Mouse (Mus musculus): Measurements from ENCODE around the gene Olr1. TPM values are rescaled to one million over a fixed set of nuclear protein-coding genes. Genes with fewer than 3 reads are reported as not detected.

The Olr1 gene
- polyA plus RNA-seq (2015; fragmentation: Nextera tagmentation; extraction: Ambion mirVana) = 0.07 and 0.13 TPM in 2 replicates

- no peak for ATAC-seq
- Histone ChIP-seq H3K9me3 (ENCODE audit: control insufficient read depth) (no peaks in the 10 kb centered on the region), H3K4me2 (replicated peaks; ENCODE audit: low read depth) (no peak within 1 kb of the TSS), H3K27me3 (replicated peaks; ENCODE audit: control insufficient read depth, insufficient read depth, low read length) (no peaks in the 10 kb centered on the region), H3K4me3 (ENCODE audit: low read depth, low read length) (no peak within 1 kb of the TSS), H3K27ac (ENCODE audit: low read depth, low read length) (no peak within 1 kb of the TSS), H3K4me1 (replicated peaks; ENCODE audit: control insufficient read depth, insufficient read depth, low read length) (no peaks in the 10 kb centered on the region), H3K36me3 (ENCODE audit: control insufficient read depth, insufficient read depth) (no peaks in the 10 kb centered on the region), H3K9ac (ENCODE audit: low read depth, low read length) (no peak within 1 kb of the TSS)
- WGBS = 66% methylated on average over 9 of the region's 9 CpGs
- TF ChIP-seq CTCF (IDR thresholded peaks at IDR 0.05; ENCODE audit: low read depth) = no peak
Observed at GRCm38 (mm10) chr6:129507024-129507423, at the start of gene Olr1. Olr1 (minus strand) TSS chr6:129507165.

DNA sequence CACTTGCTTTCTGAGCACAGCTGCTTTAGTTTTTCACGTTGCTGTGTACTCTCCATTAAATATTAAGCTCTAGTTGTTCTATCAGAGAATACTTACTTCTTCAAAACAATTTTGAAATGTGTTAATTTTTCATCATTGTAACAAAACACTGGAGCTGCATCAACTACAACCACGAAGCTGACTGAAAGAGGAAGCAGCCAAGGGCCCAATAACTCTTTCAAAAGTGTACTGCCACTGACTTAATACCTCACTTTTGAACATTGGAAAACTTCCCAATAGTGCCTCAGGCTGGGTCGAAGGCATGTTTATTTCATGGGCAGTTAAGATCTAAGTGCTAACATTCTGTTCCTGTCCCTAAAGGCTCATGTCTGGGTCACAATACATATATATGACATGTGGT lies 41.0 kb upstream of the Olr1 start:
- H3K4me2 ChIP-seq (replicated peaks; ENCODE audit: low read depth) = no peak overlapping the region
- no peak overlapping the region for H3K27ac ChIP-seq (ENCODE audit: low read depth, low read length)
- H3K4me1 ChIP-seq (replicated peaks; ENCODE audit: control insufficient read depth, insufficient read depth, low read length) = no peaks in the 10 kb centered on the region
- no peak for ATAC-seq
- no peaks in the 10 kb centered on the region for H3K9me3 ChIP-seq (ENCODE audit: control insufficient read depth)
- H3K36me3 ChIP-seq (ENCODE audit: control insufficient read depth, insufficient read depth) = 0 out of 2 replicates have a peak, but pooled peaks cover under 1% of the 10 kb centered on the region
- no peak overlapping the region for H3K4me3 ChIP-seq (ENCODE audit: low read depth, low read length)
- H3K27me3 ChIP-seq (replicated peaks; ENCODE audit: control insufficient read depth, insufficient read depth, low read length) = no peaks in the 10 kb centered on the region
- no peak overlapping the region for H3K9ac ChIP-seq (ENCODE audit: low read depth, low read length)
- TF ChIP-seq CTCF (IDR thresholded peaks at IDR 0.05; ENCODE audit: low read depth) = no peak
- 60% methylated on average over 3 of the region's 3 CpGs for WGBS

DNA sequence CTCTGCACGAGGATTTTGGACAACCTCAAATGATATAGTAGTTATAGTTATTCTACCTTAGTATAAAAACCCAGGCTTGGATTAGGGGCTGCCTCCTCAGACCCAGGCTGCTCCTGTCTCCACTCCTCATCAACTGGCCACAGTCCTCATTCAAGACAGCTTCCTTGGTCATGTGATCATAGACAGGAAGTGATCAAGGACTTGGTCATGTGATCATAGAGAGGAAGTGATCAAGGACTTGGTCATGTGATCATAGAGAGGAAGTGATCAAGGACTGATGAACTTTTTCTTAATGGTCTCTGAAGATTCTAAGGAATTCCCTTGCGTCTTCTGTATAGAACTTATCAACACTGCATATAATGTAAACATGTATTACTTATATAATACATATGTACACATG lies 40.3 kb upstream of the Olr1 start:
- no peak overlapping the region for H3K9ac ChIP-seq (ENCODE audit: low read depth, low read length)
- no peak overlapping the region for H3K4me3 ChIP-seq (ENCODE audit: low read depth, low read length)
- no peak for TF ChIP-seq CTCF (IDR thresholded peaks at IDR 0.05; ENCODE audit: low read depth)
- no peak overlapping the region for H3K4me2 ChIP-seq (replicated peaks; ENCODE audit: low read depth)
- WGBS = 79% methylated on average over 2 of the region's 2 CpGs
- H3K27ac ChIP-seq (ENCODE audit: low read depth, low read length) = no peak overlapping the region
- no peak for ATAC-seq
- H3K9me3 ChIP-seq (ENCODE audit: control insufficient read depth) = no peaks in the 10 kb centered on the region
- H3K36me3 ChIP-seq (ENCODE audit: control insufficient read depth, insufficient read depth) = 0 out of 2 replicates have a peak, but pooled peaks cover 7% of the 10 kb centered on the region
- H3K27me3 ChIP-seq (replicated peaks; ENCODE audit: control insufficient read depth, insufficient read depth, low read length) = no peaks in the 10 kb centered on the region
- H3K4me1 ChIP-seq (replicated peaks; ENCODE audit: control insufficient read depth, insufficient read depth, low read length) = no peaks in the 10 kb centered on the region

DNA sequence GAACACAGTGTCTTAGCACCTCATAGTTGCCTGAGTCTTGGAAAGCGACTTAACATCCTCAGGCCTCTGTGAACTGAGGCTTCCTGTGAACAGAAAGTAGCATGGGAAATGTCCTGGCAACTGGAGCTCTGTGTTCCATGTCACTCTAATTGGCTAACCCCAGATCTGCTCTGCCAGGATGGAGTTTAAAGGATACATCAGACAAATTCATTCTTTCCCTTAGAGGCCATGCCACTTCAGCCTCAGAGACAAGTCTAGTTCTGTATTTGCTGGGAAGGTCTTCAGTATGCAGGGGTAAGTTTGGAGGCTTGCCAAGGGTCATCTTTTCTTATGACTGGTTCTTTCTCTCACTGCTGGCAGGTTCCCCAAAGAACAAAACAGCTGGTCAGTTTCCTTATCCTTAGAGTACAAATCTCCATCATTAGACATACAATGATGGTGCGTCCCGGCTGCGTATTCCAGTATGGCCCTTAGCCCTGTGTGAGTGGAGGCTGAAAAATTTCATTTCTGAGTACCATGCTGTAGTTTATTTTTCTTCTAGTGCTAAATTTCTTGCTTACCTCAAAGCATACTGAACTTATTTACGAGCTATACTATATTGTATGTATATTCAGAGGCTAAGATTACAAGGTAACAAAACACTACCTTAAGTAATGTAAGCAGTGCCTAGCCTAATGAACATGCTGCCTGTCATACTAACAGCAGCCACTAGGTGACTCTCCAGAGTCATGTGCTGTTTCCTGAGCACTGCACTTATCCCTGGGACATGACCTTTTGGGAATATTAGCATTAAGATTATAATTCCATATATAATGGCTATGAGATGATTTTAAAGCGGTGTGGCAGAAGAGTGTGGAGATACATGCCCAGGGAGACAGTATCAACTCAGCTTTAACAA lies 37.0 kb upstream of the Olr1 start:
- no peaks in the 10 kb centered on the region for H3K4me1 ChIP-seq (replicated peaks; ENCODE audit: control insufficient read depth, insufficient read depth, low read length)
- H3K4me3 ChIP-seq (ENCODE audit: low read depth, low read length) = no peak overlapping the region
- no peak overlapping the region for H3K9ac ChIP-seq (ENCODE audit: low read depth, low read length)
- peak; percentile 47; the same call in 1 of the 2 replicates for ATAC-seq
- 55% methylated on average over 6 of the region's 6 CpGs for WGBS
- H3K36me3 ChIP-seq (ENCODE audit: control insufficient read depth, insufficient read depth) = peaks cover 39% of the 10 kb centered on the region
- no peak overlapping the region for H3K4me2 ChIP-seq (replicated peaks; ENCODE audit: low read depth)
- no peak overlapping the region for H3K27ac ChIP-seq (ENCODE audit: low read depth, low read length)
- H3K27me3 ChIP-seq (replicated peaks; ENCODE audit: control insufficient read depth, insufficient read depth, low read length) = no peaks in the 10 kb centered on the region
- no peaks in the 10 kb centered on the region for H3K9me3 ChIP-seq (ENCODE audit: control insufficient read depth)
- peak; percentile 95 for TF ChIP-seq CTCF (IDR thresholded peaks at IDR 0.05; ENCODE audit: low read depth)

- no peak overlapping the region for H3K9ac ChIP-seq (ENCODE audit: low read depth, low read length)
- 91% methylated on average over 3 of the region's 3 CpGs for WGBS
- H3K9me3 ChIP-seq (ENCODE audit: control insufficient read depth) = no peaks in the 10 kb centered on the region
- peaks cover 45% of the 10 kb centered on the region for H3K36me3 ChIP-seq (ENCODE audit: control insufficient read depth, insufficient read depth)
- no peak for TF ChIP-seq CTCF (IDR thresholded peaks at IDR 0.05; ENCODE audit: low read depth)
- no peaks in the 10 kb centered on the region for H3K27me3 ChIP-seq (replicated peaks; ENCODE audit: control insufficient read depth, insufficient read depth, low read length)
- H3K27ac ChIP-seq (ENCODE audit: low read depth, low read length) = no peak overlapping the region
- no peak overlapping the region for H3K4me3 ChIP-seq (ENCODE audit: low read depth, low read length)
- no peak for ATAC-seq
- H3K4me2 ChIP-seq (replicated peaks; ENCODE audit: low read depth) = no peak overlapping the region
- H3K4me1 ChIP-seq (replicated peaks; ENCODE audit: control insufficient read depth, insufficient read depth, low read length) = no peaks in the 10 kb centered on the region
Observed at GRCm38 (mm10) chr6:129542540-129542939, 35.6 kb upstream of the Olr1 start.

- Histone ChIP-seq H3K27me3 (replicated peaks; ENCODE audit: control insufficient read depth, insufficient read depth, low read length) (no peaks in the 10 kb centered on the region), H3K27ac (ENCODE audit: low read depth, low read length) (no peak overlapping the region), H3K9ac (ENCODE audit: low read depth, low read length) (no peak overlapping the region)
Observed at GRCm38 (mm10) chr6:129541931-129542330, 35.0 kb upstream of the Olr1 start.

More at GRCm38 (mm10) chr6:129541931-129542330, 35.0 kb upstream of the Olr1 start:
- no peaks in the 10 kb centered on the region for H3K9me3 ChIP-seq (ENCODE audit: control insufficient read depth)
- 88% methylated on average over 9 of the region's 9 CpGs for WGBS
- no peak for TF ChIP-seq CTCF (IDR thresholded peaks at IDR 0.05; ENCODE audit: low read depth)
- H3K4me2 ChIP-seq (replicated peaks; ENCODE audit: low read depth) = no peak overlapping the region
- no peaks in the 10 kb centered on the region for H3K4me1 ChIP-seq (replicated peaks; ENCODE audit: control insufficient read depth, insufficient read depth, low read length)
- ATAC-seq = no peak
- H3K36me3 ChIP-seq (ENCODE audit: control insufficient read depth, insufficient read depth) = peaks cover 45% of the 10 kb centered on the region
- H3K4me3 ChIP-seq (ENCODE audit: low read depth, low read length) = no peak overlapping the region
